8 mouse cellular contexts compared by ENCODE assay signal in genomic region chr10:127641861-127642771, GRCm38 (mm10). TPM values are rescaled to one million over a fixed set of nuclear protein-coding genes. Genes with fewer than 3 reads are reported as not detected.
DNase-seq lines count a peak whose midpoint lies in the region; ATAC-seq lines count a peak whose summit lies in the region.

No protein-coding gene starts in this region.

- 8% methylated on average over 19 of the region's 19 CpGs for WGBS in hindbrain, embryonic 11.5 days

- no peak overlapping the region for H3K27ac ChIP-seq in hindbrain, embryonic 11.5 days (ENCODE audit: low read depth, low read length)

- no peaks in the 10 kb centered on the region for H3K9me3 ChIP-seq in hindbrain, embryonic 11.5 days (ENCODE audit: control insufficient read depth, low read length)

- peaks cover 11% of the 10 kb centered on the region for H3K4me1 ChIP-seq in hindbrain, embryonic 11.5 days (replicated peaks; ENCODE audit: control insufficient read depth, insufficient read depth, low read length)

- H3K4me3 ChIP-seq in hindbrain, embryonic 11.5 days (ENCODE audit: low read depth, low read length), result no peak overlapping the region

- peaks cover 21% of the 10 kb centered on the region for H3K27me3 ChIP-seq in hindbrain, embryonic 11.5 days (ENCODE audit: control insufficient read depth, insufficient read depth, low read length)

- peak; percentile 81 for DNase-seq in Muller cell, postnatal 12 days (ENCODE audit: inconsistent ontology term)
- peak; percentile 88 for DNase-seq in cerebellum, adult 9-10 months
- DNase-seq in hindbrain, embryonic 11.5 days (ENCODE audit: low spot score), result peak; percentile 90
- peak; percentile 78 to 84 for DNase-seq in layer of hippocampus, postnatal 36 days
- peak; percentile 87 to 92 for DNase-seq in lung, postnatal 4 days
- peak; percentile 35 for DNase-seq in retina, postnatal 7 days (ENCODE audit: low read depth, low spot score)
- peak; percentile 74 to 83 for DNase-seq in urinary bladder, adult 18-20 months (ENCODE audit: low spot score in 2 of 2)

- H3K9ac ChIP-seq in hindbrain, embryonic 11.5 days (ENCODE audit: low read depth, low read length), result peak overlapping the region; percentile 37; the same call in 1 of the 2 replicates

- peak overlapping the region; percentile 33 for H3K4me2 ChIP-seq in hindbrain, embryonic 11.5 days (replicated peaks; ENCODE audit: low read depth, low read length)

- peak; percentile 82 for ATAC-seq in frontal cortex, adult (ENCODE audit: low TSS enrichment)
- peak; percentile 75 for ATAC-seq in hindbrain, embryonic 11.5 days (ENCODE audit: low FRiP score)

- H3K36me3 ChIP-seq in hindbrain, embryonic 11.5 days (ENCODE audit: control insufficient read depth, insufficient read depth, low read length), result no peaks in the 10 kb centered on the region

RNA-seq across cellular contexts. Expression of gene Stat6, which starts 0.7 kb away (rescaled TPM):
- polyA plus RNA-seq in hindbrain, embryonic 11.5 days (2014; fragmentation: Nextera tagmentation; extraction: Ambion mirVana), result 6.0 and 6.9 TPM in 2 replicates
- total RNA-seq in layer of hippocampus, postnatal 36 days (2021), result 1 to 10 TPM; 5.1 to 6.2 TPM

RNA-seq across cellular contexts. Expression of gene Lrp1, which starts 21.2 kb away (rescaled TPM):
- 66.3 and 67.1 TPM in 2 replicates for polyA plus RNA-seq in hindbrain, embryonic 11.5 days (2014; fragmentation: Nextera tagmentation; extraction: Ambion mirVana)
- 100 to 1,000 TPM; 268 to 307 TPM for total RNA-seq in layer of hippocampus, postnatal 36 days (2021)

RNA-seq across cellular contexts. Expression of gene Nemp1, which starts 24.6 kb away (rescaled TPM):
- 8.6 and 9.3 TPM in 2 replicates for polyA plus RNA-seq in hindbrain, embryonic 11.5 days (2014; fragmentation: Nextera tagmentation; extraction: Ambion mirVana)
- total RNA-seq in layer of hippocampus, postnatal 36 days (2021), result 1 to 10 TPM; 5.1 to 6.7 TPM

RNA-seq across cellular contexts. Expression of gene Nab2, which starts 26.3 kb away (rescaled TPM):
- 4.3 and 4.9 TPM in 2 replicates for polyA plus RNA-seq in hindbrain, embryonic 11.5 days (2014; fragmentation: Nextera tagmentation; extraction: Ambion mirVana)
- total RNA-seq in layer of hippocampus, postnatal 36 days (2021), result 10 to 100 TPM; 42.7 to 43.8 TPM

Comparison
In these comparisons a context has a peak if more than half of its experiments do, and no peak if none do; other contexts are left out.
1. DNase-seq: peak in every context shown above with its lines; median percentile 90 in hindbrain, embryonic 11.5 days; 90 in lung, postnatal 4 days; 88 in cerebellum, adult 9-10 months; 81 in Muller cell, postnatal 12 days; 81 in layer of hippocampus, postnatal 36 days; 78 in urinary bladder, adult 18-20 months; 35 in retina, postnatal 7 days.